Comparison of ENCODE assay signal across 8 mouse cellular contexts in the genomic region with DNA sequence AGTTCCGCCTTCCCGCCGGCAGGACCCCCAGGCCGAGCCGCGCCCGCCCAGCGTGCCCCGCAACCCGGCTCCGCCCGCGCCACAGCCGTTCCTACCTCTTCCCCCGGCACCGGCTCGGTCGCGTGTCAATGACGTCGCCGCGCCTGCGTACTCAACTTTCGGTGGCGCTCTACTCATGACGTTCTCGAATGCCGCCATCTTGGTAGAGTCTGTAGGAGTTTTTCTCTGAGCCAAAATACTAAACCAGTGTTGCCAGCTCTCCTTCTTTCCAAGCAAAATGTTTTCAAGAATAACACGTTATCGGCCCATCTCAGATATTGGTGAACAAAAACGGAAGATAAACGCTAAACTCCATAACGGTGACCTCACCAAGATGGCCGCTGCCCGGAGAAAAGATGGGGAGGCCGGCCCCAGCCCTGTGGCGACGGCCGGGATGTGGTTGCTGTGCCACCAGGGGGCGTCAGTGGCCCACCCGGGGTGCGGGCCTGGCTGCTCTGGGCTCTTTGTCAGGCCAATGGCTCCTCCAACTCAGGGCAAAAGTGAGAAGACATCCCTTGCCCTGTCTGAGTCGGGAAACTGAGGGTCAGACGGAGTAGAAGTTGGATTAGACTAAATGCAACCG. TPM values are rescaled to one million over a fixed set of nuclear protein-coding genes. Genes with fewer than 3 reads are reported as not detected.
A peak's percentile ranks its signal among the peaks of the same experiment; 100 is the strongest.
DNase-seq lines count a peak whose midpoint lies in the region; ATAC-seq lines count a peak whose summit lies in the region.

Ccdc124 (minus strand) TSS at position 572 of the 622 bp plus-strand sequence.

- peak; percentile 88 for ATAC-seq in hindbrain, embryonic 16.5 days

- no peaks in the 10 kb centered on the region for H3K27me3 ChIP-seq in hindbrain, embryonic 16.5 days (replicated peaks; ENCODE audit: control insufficient read depth, insufficient read depth, low read length)

- peak within 1 kb of the TSS; percentile 90 for H3K4me3 ChIP-seq in hindbrain, embryonic 16.5 days (ENCODE audit: low read length)
- H3K4me3 ChIP-seq in macrophage (ENCODE audit: inconsistent target), result peak within 1 kb of the TSS; percentile 93

- H3K4me1 ChIP-seq in hindbrain, embryonic 16.5 days (ENCODE audit: control insufficient read depth, insufficient read depth, low read depth, low read length), result peaks cover 22% of the 10 kb centered on the region

- no peaks in the 10 kb centered on the region for H3K36me3 ChIP-seq in hindbrain, embryonic 16.5 days (ENCODE audit: control insufficient read depth, insufficient read depth, low read length)
- no peaks in the 10 kb centered on the region for H3K36me3 ChIP-seq in macrophage (ENCODE audit: inconsistent target)

- peak within 1 kb of the TSS; percentile 86 for H3K9ac ChIP-seq in hindbrain, embryonic 16.5 days (ENCODE audit: low read depth, low read length)

- H3K9me3 ChIP-seq in hindbrain, embryonic 16.5 days (ENCODE audit: control insufficient read depth, low read length), result no peaks in the 10 kb centered on the region

- H3K4me2 ChIP-seq in hindbrain, embryonic 16.5 days (ENCODE audit: low read length), result peak within 1 kb of the TSS; percentile 95

- peak within 1 kb of the TSS; percentile 90 for H3K27ac ChIP-seq in hindbrain, embryonic 16.5 days (ENCODE audit: low read depth, low read length)
- peak within 1 kb of the TSS; percentile 73 for H3K27ac ChIP-seq in macrophage

- 1% methylated on average over 46 of the region's 46 CpGs for WGBS in hindbrain, embryonic 16.5 days
- WGBS in macrophage (ENCODE audit: missing documents), result 1% methylated on average over 45 of the region's 46 CpGs

- H3K79me2 ChIP-seq in macrophage (ENCODE audit: inconsistent target), result peaks cover 14% of the 10 kb centered on the region; the same call in 1 of the 2 replicates

- DNase-seq in R1 (ENCODE audit: low read depth, low spot score), result peak; percentile 94
- peak; percentile 95 to 96 for DNase-seq in cerebellum, postnatal 36 days
- DNase-seq in gastrocnemius, adult 18-20 months (ENCODE audit: low spot score), result peak; percentile 96
- peak; percentile 95 to 96 for DNase-seq in left cerebral cortex, adult 18-20 months (ENCODE audit: low spot score in 2 of 2)
- peak; percentile 94 for DNase-seq in right cerebral cortex, adult 18-20 months
- DNase-seq in urinary bladder, postnatal 10 days (ENCODE audit: low spot score), result peak; percentile 87

RNA-seq across cellular contexts. Expression of gene Ccdc124, which starts in this region (rescaled TPM):
- total RNA-seq in gastrocnemius, adult 18-20 months (2021), result 10 to 100 TPM; 72.6 to 76.5 TPM
- 168 and 190 TPM in 2 replicates for polyA plus RNA-seq in hindbrain, embryonic 16.5 days (2015; fragmentation: Nextera tagmentation; extraction: Ambion mirVana)
- 100 to 1,000 TPM; 101 to 102 TPM for total RNA-seq in left cerebral cortex, adult 18-20 months (2021)
- 10 to 100 TPM; 13.2 to 34.3 (median 24.5) TPM for total RNA-seq in macrophage (2018; cell fraction: chromatin; rRNA removed)
- total RNA-seq in macrophage (2018; cell fraction: cytosol; rRNA removed), result 10 to 100 TPM; 30.4 to 56.5 (median 42.0) TPM
- 10 to 100 TPM; 18.9 to 41.0 (median 29.8) TPM for total RNA-seq in macrophage (2018; cell fraction: nucleus; rRNA removed)
- 47.6 to 62.3 TPM (median 58.2 TPM) in 3 replicates for polyA plus RNA-seq in macrophage (2018)

Comparison
In these comparisons a context has a peak if more than half of its experiments do, and no peak if none do; other contexts are left out.
1. Peak in every context shown above with its lines: DNase-seq, ATAC-seq, H3K4me3 ChIP-seq and H3K27ac ChIP-seq.